Mouse (Mus musculus) adrenal gland, postnatal 10 days (tissue): ENCODE measurements around the gene 2610318N02Rik. TPM values are rescaled to one million over a fixed set of nuclear protein-coding genes. Genes with fewer than 3 reads are reported as not detected.
"Not testable (repeated sequence)": the region's sequence is repeated elsewhere in the genome, so short reads cannot be mapped to it uniquely, and the experiment has no call there.

ENCODE experiments used
- DNase-seq: peaks from one replicate; pipeline ENCODE4 v3.0.0; 2021; ENCODE audit warnings: mixed read lengths
- long read RNA-seq, 2 experiments: library from polyadenylated mRNA; stranded (forward); transcript quantifications; one replicate each; pipeline ENCODE4 v2.0.0; 2021
- total RNA-seq, 2 experiments: library from RNA; stranded (reverse); gene quantifications; 2 replicates each; pipeline ENCODE4 v1.2.3; 2021

Gene 2610318N02Rik
- 1 to 10 TPM; 2.5 to 2.9 TPM for total RNA-seq
- long read RNA-seq, experiment 1, partial matches to known transcripts: 0 of 5 reads
- long read RNA-seq, experiment 1, other reads (novel, unspliced or antisense): 1 of 5 reads
- long read RNA-seq, experiment 2, partial matches to known transcripts: 0 of 2 reads
- long read RNA-seq, experiment 2, other reads (novel, unspliced or antisense): 1 of 2 reads

DNA sequence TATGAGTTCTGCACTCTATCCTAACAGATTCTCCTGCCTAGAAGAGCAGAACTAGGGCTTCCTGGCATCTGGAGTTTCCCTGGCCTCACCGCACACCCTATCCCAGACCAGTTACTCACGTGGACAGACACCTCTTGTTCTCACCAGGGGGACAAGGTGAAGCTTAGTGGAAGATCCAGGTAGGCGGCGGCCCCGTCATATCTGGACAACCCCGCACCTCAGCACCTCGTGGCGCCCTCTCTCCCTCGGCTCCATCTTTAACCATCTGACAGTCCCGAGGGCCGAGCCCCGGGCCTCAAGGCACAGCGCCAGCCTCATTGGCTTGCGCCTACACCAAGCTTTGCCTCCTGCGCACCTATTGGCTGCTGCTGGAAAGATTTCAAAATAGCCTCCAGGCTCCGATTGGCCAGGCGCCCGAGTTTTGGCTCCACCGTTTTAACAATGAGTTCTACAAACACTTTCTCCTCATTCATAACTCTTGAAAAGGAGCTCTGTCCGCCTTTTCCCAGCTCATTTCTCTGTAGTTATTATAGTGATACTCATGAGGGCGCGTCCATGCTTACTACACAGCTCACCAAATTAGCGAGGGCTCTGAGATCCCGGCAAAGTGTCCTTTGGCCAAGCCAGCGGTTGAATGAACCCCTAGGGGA is at the start of gene 2610318N02Rik:
TSS of gene 2610318N02Rik (minus strand) at position 297 of the 650 bp plus-strand sequence.
- peak; percentile 88 for DNase-seq

DNA sequence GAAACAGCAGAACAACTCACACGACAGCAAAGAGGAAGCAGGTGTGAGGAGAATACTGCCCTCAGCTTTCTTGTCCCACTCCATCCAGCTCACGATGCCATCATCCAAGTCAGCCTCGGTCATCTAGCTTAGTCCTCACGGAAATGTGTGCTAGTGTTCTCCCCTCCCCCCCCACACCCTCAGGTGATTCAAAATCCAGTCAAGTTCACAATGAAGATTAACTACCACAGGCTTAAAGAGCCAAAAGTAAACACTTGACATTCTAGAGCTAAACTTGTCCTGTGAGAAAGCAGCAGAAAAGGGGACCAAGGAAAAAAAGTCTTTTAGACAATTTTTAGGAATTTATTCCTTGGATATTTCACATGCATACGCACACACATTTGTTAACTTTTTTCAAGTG is 43.1 kb upstream of the 2610318N02Rik start:
- DNase-seq: no peak

DNA sequence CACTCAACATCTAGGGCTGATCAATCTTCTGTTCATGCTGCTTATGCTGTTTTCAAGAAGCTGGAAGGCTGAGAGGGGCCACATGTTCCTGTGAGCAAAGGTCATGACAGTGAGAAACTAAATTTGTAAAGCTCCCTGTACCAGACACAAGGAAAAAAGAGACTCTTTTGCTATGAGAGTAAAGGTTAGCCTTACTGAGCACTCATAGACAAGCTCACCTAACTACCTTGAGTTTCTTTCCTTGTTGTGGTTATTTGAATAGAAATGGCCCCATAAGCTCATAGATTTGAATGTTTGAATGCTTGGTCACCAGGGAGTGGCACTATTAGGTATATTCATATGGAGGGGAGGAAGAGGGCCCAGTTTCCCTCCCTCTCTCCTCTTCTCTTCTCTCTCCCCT is 42.2 kb upstream of the 2610318N02Rik start:
- DNase-seq: no peak

DNA sequence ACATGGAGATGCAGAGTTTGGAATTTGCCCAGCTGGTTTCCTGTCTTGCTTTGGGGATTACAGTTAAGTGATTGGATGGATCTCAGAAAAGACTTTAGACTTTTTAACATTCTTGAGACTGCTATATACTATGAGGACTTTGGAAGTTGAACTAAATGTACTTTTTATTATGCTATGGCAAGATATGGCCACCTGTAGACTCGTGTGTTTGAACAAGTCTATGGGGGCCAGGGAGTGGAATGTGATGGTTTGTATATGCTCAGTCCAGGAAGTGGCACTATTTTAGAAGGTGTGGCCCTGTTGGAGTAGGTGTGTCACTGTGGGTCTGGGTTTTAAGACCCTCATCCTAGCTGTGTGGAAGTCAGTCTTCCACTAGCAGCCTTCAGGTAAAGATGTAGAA is 40.5 kb upstream of the 2610318N02Rik start:
- not testable (repeated sequence) for DNase-seq

DNA sequence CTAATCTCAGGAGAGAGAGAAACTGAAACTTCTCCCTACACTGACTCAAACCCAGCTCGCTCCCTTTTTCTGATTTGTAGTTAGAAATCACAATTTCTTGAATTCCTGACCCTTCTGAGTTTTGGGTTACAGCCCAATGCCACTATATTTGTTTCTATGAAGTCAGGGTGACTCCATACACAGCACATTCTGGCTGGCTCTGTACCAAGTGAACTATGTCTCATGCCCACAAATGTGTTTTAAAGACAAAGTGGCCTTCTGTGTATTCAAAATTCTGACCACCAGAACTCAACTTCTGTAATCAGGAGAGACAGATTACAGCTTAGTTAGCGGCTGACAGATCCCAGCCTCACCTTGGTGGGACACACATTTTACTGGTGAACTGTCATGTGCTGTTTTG is 29.4 kb upstream of the 2610318N02Rik start:
- DNase-seq: peak; percentile 44

DNA sequence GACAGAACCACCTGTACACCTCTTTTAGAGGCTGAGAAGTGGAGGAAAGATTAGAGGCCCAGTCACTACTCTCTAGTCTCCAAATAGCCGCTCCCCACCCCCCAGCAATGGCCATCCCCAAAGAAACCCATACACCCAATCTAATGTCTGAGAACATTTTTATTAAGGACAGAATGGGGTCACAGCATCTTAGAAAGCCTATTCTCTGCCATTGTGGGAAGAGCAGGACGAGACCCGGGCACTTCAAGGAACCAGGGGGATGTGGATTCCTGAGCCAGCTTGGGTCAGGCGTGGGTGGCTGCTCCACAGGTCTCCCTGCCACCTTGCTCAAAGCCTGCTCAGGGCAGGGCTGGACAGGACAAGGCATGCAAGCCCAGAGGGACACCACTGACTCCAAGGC is 26.9 kb upstream of the 2610318N02Rik start:
- DNase-seq: no peak

DNA sequence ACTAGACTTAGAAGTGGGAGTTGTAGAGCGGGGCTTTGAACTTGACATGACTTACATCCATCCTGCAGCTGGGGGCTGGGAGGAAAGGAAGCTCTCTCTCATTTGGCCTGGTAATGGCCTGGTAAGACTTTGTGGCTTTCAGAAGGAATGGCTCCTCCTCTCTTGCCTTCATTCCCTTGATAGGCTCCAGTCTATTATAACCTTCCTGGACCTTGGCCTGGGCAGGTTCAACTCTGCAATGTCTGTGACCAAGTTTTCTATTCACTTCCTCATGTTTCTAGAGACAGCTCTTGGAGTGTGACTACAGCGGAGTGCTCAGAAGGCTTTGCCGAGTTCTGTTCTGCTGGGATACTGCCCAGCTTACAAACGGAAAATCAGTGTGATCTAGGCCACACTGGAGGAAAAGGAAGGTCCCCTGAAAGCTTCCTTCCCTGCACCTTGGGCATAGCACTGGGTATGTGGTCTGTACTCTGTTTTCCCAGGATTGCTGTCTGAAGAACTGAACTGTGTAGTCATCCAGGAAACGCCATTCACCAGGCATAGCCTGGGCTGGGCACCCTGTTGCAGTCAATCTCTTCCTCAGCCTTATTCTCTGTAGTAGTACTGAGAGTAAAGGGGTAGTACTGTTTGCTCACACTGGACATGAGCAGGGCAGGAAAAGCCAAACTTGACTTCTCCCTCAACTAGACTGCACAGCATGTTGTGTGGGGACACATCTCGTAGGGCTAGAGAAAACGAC is 25.7 kb upstream of the 2610318N02Rik start:
- DNase-seq: no peak

DNA sequence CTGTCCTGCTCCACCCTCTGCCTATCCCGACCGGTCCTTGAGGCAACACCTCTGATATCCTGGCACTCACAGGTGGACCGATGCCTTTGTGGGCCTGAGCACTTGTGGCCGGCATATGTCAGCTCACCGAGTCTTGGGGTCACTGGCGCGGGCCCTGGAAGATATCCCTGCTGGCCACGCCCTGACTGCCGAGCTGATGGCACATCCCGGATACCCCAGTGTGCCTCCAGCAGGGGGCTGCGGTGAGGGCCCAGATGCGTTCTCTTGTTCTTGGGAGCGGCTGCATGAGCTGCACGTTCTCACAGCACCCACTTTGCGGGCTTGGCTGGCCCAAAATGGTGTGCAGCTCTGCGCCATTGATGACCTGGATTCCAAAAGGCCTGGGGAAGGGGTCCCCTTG is 23.1 kb upstream of the 2610318N02Rik start:
- peak; percentile 31 for DNase-seq

DNA sequence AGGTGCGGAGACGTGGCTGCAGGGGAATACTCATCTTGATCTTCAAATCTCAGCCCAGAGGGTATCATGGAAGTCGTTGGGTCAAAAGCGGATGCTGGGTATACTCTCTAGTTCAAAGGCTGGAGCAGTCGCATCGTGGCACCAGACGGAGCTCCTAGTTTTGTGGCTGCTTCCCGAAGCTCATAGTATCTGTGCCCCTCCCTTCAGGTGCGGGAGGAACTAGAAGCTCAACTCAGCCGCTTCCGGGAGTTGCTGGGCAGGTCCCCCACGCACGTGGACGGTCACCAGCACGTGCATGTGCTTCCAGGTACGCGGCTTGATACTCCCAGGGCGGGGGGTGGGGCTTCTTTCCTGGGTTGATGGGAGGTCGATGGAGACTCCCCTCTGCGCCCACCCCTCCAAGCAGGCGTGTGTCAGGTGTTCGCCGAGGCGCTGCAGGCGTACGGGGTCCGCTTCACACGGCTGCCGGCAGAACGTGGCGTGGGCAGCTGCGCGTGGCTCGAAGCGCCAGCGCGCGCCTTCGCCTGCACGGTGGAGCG is 22.5 kb upstream of the 2610318N02Rik start:
- peak; percentile 23 for DNase-seq

DNA sequence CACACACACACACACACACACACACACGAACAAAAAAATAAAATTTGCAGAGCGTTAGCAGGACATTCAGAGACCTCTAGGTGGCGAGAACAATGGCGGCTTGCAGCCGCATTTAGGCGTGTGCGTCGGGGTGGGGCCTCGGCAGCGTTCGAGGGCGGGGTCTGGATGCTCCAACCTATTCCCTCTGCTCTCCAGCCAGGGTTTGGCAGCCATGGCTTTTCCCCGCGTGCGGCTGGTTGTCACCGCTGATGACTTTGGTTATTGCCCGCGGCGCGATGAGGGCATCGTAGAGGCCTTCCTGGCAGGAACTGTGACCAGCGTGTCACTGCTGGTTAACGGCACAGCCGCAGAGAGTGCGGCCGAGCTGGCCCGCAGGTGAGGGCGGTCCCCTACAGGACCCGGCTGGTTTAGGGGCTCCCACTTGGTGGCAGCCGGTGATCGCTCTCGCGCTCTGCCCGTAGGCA is 21.8 kb upstream of the 2610318N02Rik start, which contains the start of gene Ccdc116:
TSS of gene Ccdc116 (minus strand) at position 458 of the 464 bp plus-strand sequence.
- DNase-seq: peak; percentile 87

DNA sequence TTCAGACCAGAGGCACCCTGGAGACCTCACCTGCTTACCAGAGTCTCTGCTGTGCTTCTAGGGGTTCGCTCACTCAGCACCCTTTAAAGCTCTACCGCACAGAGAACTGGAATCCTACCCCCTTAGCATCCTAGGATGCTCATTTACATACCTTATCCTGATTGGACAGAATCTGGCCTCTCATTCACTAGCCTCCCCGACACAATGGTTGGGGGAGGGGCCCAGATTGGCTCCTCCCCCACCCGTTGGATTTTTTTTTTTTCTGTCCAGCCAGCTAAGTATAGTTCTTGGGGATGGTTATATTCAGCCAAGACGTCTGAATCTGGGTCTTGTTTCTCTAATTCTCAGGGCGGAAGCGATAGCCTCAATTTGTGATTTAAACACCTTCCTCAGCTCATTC is 19.4 kb upstream of the 2610318N02Rik start, which contains the start of gene Ydjc:
TSS of gene Ydjc (plus strand) at position 283 of the 400 bp plus-strand sequence.
- no peak for DNase-seq

DNA sequence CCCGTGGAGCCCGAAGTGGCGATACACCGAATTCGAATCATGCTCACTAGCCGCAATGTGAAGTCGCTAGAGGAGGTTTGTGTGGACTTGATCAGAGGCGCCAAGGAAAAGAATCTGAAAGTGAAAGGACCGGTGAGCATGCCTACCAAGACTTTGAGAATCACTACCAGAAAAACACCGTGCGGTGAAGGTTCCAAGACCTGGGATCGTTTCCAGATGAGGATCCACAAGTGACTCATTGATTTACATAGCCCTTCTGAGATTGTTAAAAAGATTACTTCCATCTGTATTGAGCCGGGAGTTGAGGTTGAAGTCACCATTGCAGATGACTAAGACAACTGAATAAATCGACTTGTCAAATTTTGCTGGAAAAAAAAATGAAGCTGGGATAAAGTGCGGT is 12.4 kb upstream of the 2610318N02Rik start:
- no peak for DNase-seq

DNA sequence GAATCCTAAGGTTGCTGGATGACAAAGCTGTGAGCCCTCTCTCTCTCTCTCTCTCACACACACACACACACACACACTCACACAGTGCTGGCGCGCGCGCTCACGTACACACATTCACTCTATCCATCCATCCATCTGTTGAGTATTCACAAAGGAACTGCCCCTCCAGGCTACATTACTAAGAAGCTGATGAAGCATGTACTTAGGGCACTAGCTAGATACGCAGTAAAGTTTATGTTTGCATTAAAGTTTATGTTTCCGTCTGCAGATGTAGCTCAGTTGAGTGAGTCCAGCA is 7.9 kb upstream of the 2610318N02Rik start:
- no peak for DNase-seq

DNA sequence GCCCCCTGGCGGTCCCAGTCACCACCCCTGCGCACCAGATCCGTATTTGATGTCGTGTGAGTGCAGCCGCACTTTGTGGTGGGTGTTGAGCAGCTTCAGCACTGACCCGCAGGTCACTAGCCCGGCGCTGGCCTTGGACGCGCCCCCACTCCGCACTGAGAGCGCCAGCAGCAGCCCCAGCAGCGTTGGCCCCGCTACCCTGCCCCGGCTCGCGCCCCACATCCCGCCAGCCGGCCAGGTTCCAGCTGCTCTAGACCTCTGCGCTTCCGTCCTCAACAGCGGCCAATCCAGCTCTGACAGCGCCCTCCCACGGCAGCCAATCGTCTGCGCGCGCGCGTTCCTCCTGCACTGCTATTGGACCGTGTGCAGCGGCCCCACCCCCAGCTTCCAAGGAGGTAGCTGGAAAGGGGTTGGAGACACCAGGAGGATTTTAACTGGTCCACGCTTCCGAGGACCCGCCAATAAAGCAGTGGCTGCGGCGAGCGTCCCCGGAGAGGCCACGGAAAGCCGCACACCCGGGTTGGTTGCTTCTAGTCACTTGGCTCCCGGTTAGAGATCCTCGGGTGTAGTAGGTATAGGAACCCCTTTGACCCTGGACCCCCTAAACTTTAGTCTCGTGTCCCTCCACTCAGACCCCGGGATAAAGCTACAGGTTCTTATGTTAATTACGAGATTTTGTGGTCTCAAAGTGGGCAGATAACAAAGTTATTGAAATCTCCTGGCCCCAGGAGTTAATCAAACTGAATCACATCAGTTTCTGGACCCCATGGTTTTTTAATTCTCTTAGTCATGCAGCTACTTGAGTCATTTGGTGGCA is 7.3 kb upstream of the 2610318N02Rik start, which contains the start of gene Sdf2l1:
TSS of gene Sdf2l1 (minus strand) at position 295 of the 817 bp plus-strand sequence.
- peak; percentile 97 for DNase-seq

DNA sequence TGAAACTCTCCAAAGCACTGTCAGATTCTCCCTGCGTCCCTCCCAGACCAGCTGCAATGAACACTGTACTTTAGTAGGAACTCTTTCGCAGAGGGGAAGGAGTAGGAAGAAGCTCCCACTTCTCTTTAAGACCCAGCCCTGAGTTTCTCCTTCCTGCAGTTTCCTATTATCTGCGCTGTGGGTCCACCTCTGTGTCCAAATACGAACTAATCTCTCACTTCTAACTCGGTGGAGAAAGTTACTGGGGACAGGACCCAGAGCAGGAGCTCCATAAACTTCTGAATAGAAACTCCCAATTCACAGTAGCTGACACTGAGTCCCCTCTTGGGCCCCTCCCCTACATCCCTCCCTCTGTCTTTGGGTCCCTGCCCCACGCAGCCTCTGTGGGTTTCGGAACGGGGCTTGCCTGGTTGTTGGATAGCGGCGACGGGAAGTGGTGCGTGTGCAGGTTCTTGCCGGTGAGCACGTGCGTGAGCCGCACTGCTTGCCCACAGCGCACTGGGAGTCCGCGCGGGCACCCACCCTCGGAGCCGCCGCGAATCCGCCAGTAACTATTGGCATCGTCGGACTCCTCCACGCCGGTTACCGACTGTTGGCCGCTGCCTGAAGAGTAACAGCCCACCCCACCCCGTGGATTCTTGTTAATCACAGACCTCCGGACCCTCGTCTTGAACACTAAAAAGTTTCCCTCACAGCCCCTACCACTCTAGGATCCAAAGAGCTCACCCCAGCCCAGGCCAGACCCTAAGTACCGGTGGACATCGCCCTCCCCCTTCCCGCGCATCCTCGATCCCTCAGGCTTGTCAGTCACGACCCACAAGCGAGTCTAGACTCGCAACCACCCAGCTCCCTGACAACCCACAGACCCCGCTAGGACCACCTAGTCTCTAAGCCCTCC is 6.5 kb upstream of the 2610318N02Rik start:
- DNase-seq: no peak

DNA sequence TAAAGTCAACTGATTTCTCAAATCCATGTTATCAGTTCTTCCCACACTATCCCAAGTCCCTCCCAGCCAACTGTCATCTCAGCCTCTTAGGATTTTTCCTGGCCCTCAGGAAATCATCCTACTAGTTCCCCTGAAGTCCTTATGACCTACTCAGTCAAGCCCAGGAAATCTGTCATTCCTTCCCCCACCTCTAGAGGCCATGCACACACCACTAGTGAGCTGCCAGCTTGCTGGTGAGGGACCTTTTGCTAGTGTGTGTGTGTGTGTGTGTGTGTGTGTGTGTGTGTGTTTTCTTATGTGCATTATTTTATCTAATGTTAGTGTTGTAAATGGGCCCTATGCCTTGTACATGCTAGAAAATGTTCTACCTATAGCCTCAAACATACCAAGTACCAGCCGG is 2.3 kb upstream of the 2610318N02Rik start:
- DNase-seq: peak; percentile 71

DNA sequence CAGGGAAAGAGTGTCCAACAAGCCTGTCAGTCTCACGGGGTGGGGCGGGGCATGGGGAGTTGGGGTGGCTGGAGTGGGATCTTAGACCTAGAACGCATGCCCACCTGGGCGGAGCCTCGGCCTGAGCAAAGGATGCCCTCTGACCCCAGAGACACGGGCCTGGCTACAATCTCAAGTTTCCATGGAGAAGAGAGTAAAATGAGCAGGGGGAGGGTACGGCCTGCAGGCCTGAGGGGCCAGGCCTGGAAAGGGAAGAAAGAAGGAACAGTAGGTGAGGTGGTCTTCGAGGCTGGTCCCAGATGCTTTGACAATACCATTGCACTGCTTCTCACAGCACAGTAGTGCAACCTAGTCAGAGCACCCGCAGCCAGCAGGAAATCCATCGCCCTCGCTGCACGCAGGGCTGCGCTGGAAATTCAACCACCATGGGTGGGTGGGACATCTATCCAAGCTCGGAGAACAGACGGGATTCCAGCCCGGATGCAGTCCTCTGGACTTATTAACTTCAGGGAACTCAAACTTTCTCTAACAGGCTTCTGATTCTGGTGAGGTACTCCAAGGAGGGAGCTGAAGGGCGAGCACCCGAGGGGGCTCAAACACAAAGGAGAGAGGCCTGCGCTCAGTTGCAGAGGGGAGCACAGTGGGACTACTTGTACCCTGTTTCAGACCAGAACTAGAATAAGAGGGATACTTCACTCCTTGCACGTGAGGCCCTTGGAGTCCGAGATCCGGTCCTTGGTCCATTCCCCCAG is 672 bp downstream of the 2610318N02Rik start:
- DNase-seq: no peak

DNA sequence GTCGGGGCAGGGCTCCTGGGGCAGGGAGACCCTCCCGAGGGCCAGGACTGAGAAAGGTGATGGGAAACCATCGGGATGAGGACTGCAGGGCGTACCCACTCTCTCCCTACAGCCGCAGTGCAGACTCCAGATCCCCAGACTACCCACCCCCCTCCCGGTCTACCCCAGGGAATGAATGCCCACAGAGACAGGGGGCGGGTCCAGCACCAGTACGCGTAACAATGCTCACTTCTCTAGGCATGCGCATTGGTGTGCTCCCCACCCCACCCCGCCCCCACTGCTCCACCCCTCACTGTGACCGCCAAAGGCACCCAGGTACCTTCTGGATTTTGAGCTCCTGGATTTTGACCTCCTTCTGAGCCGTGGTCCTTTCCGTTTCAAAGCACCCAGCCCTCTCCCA is 3.4 kb downstream of the 2610318N02Rik start:
- no peak for DNase-seq

DNA sequence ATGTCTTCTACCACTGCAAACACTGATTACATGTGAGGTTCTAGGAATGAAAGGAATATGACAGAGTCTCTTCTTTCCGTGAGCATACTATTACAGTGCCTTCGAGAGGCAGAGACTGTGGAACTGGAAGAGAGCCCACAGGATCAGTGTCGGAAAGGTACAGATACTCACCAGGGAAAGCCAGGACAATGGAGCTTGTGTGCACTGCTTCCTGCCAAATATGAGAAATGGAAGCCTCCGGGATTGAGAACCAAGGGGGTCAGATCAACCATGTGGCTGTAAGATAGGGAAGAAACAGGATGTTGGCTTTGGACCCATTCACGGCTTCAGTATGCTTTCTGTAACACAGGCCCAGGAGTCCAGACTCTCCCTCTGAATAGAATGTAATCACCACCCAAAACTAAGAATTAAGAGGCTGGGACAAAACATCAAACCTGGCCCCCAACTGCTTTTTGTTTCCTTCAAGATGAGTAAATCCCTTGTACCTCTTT is 7.6 kb downstream of the 2610318N02Rik start:
- DNase-seq: no peak
